Mouse (Mus musculus): Measurements from ENCODE around the gene Klra9.
"Not testable (repeated sequence)": the region's sequence is repeated elsewhere in the genome, so short reads cannot be mapped to it uniquely, and the experiment has no call there.

DNA sequence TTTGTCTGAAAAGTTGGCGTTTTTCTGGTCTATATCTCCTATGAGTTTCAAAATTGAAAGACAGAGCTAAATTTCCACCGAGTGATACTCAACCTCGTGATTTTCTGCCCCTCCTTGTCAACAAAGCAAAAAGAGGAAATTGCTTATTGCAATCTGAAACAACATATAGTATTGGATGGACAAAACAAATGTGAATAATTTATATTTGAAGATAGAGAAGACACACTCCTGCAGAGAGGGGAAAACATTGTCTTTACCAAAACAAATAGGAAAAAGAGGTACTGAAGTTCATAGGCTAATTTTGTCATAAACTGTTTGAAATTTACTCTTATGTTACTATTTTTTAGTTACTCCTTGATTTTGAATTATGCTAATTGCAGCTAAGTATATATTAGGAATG lies at the start of gene Klra9:
- TF ChIP-seq CTCF, EP300 (IDR thresholded peaks at IDR 0.05; ENCODE audit: low read depth): not testable (repeated sequence)

All from liver, embryonic 14.5 days (tissue).